8 mouse cellular contexts compared by ENCODE assay signal in the genomic region with DNA sequence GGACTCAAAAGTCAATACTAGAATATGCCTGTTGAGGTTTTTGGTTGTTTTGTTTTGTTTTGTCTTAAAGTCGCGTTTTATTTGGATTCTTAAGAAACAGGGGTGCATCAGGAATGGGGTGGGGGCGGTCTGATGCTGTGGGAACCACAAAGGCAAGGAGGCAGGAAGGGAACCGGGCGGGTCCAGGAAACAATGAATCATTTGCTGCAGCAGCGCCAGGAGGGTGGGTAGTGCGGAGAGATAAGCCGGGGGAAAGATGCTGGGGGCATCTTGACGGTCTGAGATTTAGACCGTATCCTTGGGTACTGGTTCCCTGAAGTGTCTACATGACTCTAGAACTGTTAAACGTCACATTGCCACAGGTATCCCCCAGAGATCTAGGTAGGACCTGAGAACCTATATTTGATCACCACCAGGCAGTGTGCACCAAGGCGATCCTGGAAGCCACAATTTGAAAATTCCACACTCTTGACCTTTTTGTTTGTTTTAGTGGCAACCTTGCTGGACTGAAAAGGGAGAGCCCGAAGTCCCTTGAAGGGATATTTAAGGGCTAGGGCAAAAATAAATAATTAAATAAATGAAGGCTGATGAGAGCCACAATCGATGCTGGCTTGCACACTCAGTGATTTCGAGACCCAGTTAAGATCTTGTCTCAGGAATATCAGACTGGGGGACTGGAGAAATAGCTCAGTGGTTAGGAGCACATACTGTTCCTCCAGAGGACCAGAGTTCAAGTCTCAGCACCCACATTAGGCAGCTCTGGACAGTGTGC. TPM values are rescaled to one million over a fixed set of nuclear protein-coding genes. Genes with fewer than 3 reads are reported as not detected.
DNase-seq lines count a peak whose midpoint lies in the region; ATAC-seq and TF ChIP-seq lines count a peak whose summit lies in the region.

No protein-coding gene starts in this region.

- H3K9ac ChIP-seq in embryonic facial prominence, embryonic 15.5 days, result no peak overlapping the region
- no peak overlapping the region for H3K9ac ChIP-seq in intestine, postnatal 0 days (ENCODE audit: low read depth, low read length)
- no peak overlapping the region for H3K9ac ChIP-seq in forebrain, embryonic 13.5 days
- no peak overlapping the region for H3K9ac ChIP-seq in hindbrain, embryonic 14.5 days
- no peak overlapping the region for H3K9ac ChIP-seq in hindbrain, embryonic 16.5 days (ENCODE audit: low read depth, low read length)

- H3K4me2 ChIP-seq in embryonic facial prominence, embryonic 15.5 days (replicated peaks), result no peak overlapping the region
- peak overlapping the region; percentile 47 for H3K4me2 ChIP-seq in intestine, postnatal 0 days (replicated peaks; ENCODE audit: low read depth)
- H3K4me2 ChIP-seq in forebrain, embryonic 13.5 days, result no peak overlapping the region
- H3K4me2 ChIP-seq in hindbrain, embryonic 14.5 days (replicated peaks), result no peak overlapping the region
- H3K4me2 ChIP-seq in hindbrain, embryonic 16.5 days (ENCODE audit: low read length), result no peak overlapping the region

- 60% methylated on average over 15 of the region's 15 CpGs for WGBS in embryonic facial prominence, embryonic 15.5 days
- WGBS in embryonic facial prominence, embryonic 10.5 days, result 74% methylated on average over 15 of the region's 15 CpGs
- 23% methylated on average over 15 of the region's 15 CpGs for WGBS in intestine, postnatal 0 days
- 75% methylated on average over 15 of the region's 15 CpGs for WGBS in forebrain, embryonic 13.5 days
- 75% methylated on average over 15 of the region's 15 CpGs for WGBS in hindbrain, embryonic 14.5 days
- 81% methylated on average over 15 of the region's 15 CpGs for WGBS in hindbrain, embryonic 16.5 days

- H3K36me3 ChIP-seq in embryonic facial prominence, embryonic 15.5 days, result no peaks in the 10 kb centered on the region
- no peaks in the 10 kb centered on the region for H3K36me3 ChIP-seq in embryonic facial prominence, embryonic 10.5 days (replicated peaks)
- 0 out of 2 replicates have a peak, but pooled peaks cover 6% of the 10 kb centered on the region for H3K36me3 ChIP-seq in intestine, postnatal 0 days (ENCODE audit: control insufficient read depth, insufficient read depth)
- peaks cover 9% of the 10 kb centered on the region; the same call in 1 of the 2 replicates for H3K36me3 ChIP-seq in forebrain, embryonic 13.5 days (ENCODE audit: poor library complexity, severe bottlenecking)
- H3K36me3 ChIP-seq in hindbrain, embryonic 14.5 days (replicated peaks; ENCODE audit: control insufficient read depth, insufficient read depth), result no peaks in the 10 kb centered on the region
- no peaks in the 10 kb centered on the region for H3K36me3 ChIP-seq in hindbrain, embryonic 16.5 days (ENCODE audit: control insufficient read depth, insufficient read depth, low read length)

- DNase-seq in embryonic facial prominence, embryonic 10.5 days (ENCODE audit: low spot score), result no peak
- DNase-seq in gastrocnemius, postnatal 25 days, result peak; percentile 25
- DNase-seq in lung, postnatal 10 days, result peak; percentile 85
- no peak for DNase-seq in hindbrain, embryonic 14.5 days (ENCODE audit: low spot score)

- no peaks in the 10 kb centered on the region for H3K9me3 ChIP-seq in embryonic facial prominence, embryonic 15.5 days (replicated peaks)
- no peaks in the 10 kb centered on the region for H3K9me3 ChIP-seq in embryonic facial prominence, embryonic 10.5 days
- no peaks in the 10 kb centered on the region for H3K9me3 ChIP-seq in intestine, postnatal 0 days (ENCODE audit: control insufficient read depth)
- no peaks in the 10 kb centered on the region for H3K9me3 ChIP-seq in forebrain, embryonic 13.5 days (replicated peaks)
- H3K9me3 ChIP-seq in hindbrain, embryonic 14.5 days (ENCODE audit: control insufficient read depth, low read length), result no peaks in the 10 kb centered on the region
- H3K9me3 ChIP-seq in hindbrain, embryonic 16.5 days (ENCODE audit: control insufficient read depth, low read length), result no peaks in the 10 kb centered on the region

- H3K27me3 ChIP-seq in embryonic facial prominence, embryonic 15.5 days, result no peaks in the 10 kb centered on the region
- no peaks in the 10 kb centered on the region for H3K27me3 ChIP-seq in embryonic facial prominence, embryonic 10.5 days (replicated peaks; ENCODE audit: low read depth, poor library complexity, severe bottlenecking)
- H3K27me3 ChIP-seq in intestine, postnatal 0 days (replicated peaks; ENCODE audit: control insufficient read depth, insufficient read depth, low read length), result no peaks in the 10 kb centered on the region
- H3K27me3 ChIP-seq in forebrain, embryonic 13.5 days, result no peaks in the 10 kb centered on the region
- H3K27me3 ChIP-seq in hindbrain, embryonic 14.5 days (ENCODE audit: control insufficient read depth, insufficient read depth, low read length), result no peaks in the 10 kb centered on the region
- no peaks in the 10 kb centered on the region for H3K27me3 ChIP-seq in hindbrain, embryonic 16.5 days (replicated peaks; ENCODE audit: control insufficient read depth, insufficient read depth, low read length)

- H3K4me3 ChIP-seq in embryonic facial prominence, embryonic 15.5 days (replicated peaks), result no peak overlapping the region
- H3K4me3 ChIP-seq in embryonic facial prominence, embryonic 10.5 days, result no peak overlapping the region
- H3K4me3 ChIP-seq in intestine, postnatal 0 days (ENCODE audit: low read depth, low read length), result no peak overlapping the region
- H3K4me3 ChIP-seq in forebrain, embryonic 13.5 days, result no peak overlapping the region
- H3K4me3 ChIP-seq in hindbrain, embryonic 14.5 days (replicated peaks; ENCODE audit: low read length), result no peak overlapping the region
- H3K4me3 ChIP-seq in hindbrain, embryonic 16.5 days (ENCODE audit: low read length), result no peak overlapping the region

- H3K27ac ChIP-seq in embryonic facial prominence, embryonic 15.5 days (replicated peaks), result 0 out of 2 replicates have a peak overlapping the region, but pooled peaks have one; percentile 34
- H3K27ac ChIP-seq in embryonic facial prominence, embryonic 10.5 days (replicated peaks), result no peak overlapping the region
- H3K27ac ChIP-seq in intestine, postnatal 0 days (ENCODE audit: low read depth, low read length), result peak overlapping the region; percentile 91
- no peak overlapping the region for H3K27ac ChIP-seq in forebrain, embryonic 13.5 days
- H3K27ac ChIP-seq in hindbrain, embryonic 14.5 days, result no peak overlapping the region
- no peak overlapping the region for H3K27ac ChIP-seq in hindbrain, embryonic 16.5 days (ENCODE audit: low read depth, low read length)

- peaks cover 9% of the 10 kb centered on the region; the same call in 1 of the 2 replicates for H3K4me1 ChIP-seq in embryonic facial prominence, embryonic 15.5 days
- H3K4me1 ChIP-seq in embryonic facial prominence, embryonic 10.5 days, result peaks cover 14% of the 10 kb centered on the region
- peaks cover 14% of the 10 kb centered on the region for H3K4me1 ChIP-seq in intestine, postnatal 0 days (replicated peaks; ENCODE audit: control insufficient read depth, insufficient read depth, low read length)
- peaks cover 13% of the 10 kb centered on the region for H3K4me1 ChIP-seq in forebrain, embryonic 13.5 days
- no peaks in the 10 kb centered on the region for H3K4me1 ChIP-seq in hindbrain, embryonic 14.5 days (replicated peaks; ENCODE audit: control insufficient read depth, insufficient read depth, low read length)
- no peaks in the 10 kb centered on the region for H3K4me1 ChIP-seq in hindbrain, embryonic 16.5 days (ENCODE audit: control insufficient read depth, insufficient read depth, low read depth, low read length)

- TF ChIP-seq CTCF in intestine, postnatal 0 days (IDR thresholded peaks at IDR 0.05; ENCODE audit: low read depth), result no peak

- no peak; the same call in 1 of the 2 replicates for ATAC-seq in embryonic facial prominence, embryonic 15.5 days (ENCODE audit: insufficient number of reproducible peaks, low FRiP score, low TSS enrichment, low read depth)
- ATAC-seq in intestine, postnatal 0 days, result no peak
- ATAC-seq in forebrain, embryonic 13.5 days, result no peak
- no peak for ATAC-seq in hindbrain, embryonic 14.5 days (ENCODE audit: low FRiP score)
- ATAC-seq in hindbrain, embryonic 16.5 days, result no peak

RNA-seq across cellular contexts. Expression of a gene that starts 8.6 kb away (rescaled TPM):
- 87.1 and 90.8 TPM in 2 replicates for polyA plus RNA-seq in embryonic facial prominence, embryonic 15.5 days (2015; fragmentation: Nextera tagmentation; extraction: Ambion mirVana)
- 62.3 and 65.4 TPM in 2 replicates for polyA plus RNA-seq in embryonic facial prominence, embryonic 10.5 days (2016; fragmentation: Nextera tagmentation; extraction: Ambion mirVana)
- total RNA-seq in gastrocnemius, postnatal 25 days (2021), result 10 to 100 TPM; 10.9 to 12.0 TPM
- 64.3 and 78.9 TPM in 2 replicates for polyA plus RNA-seq in intestine, postnatal 0 days (2015; fragmentation: Nextera tagmentation; extraction: Ambion mirVana)
- polyA plus RNA-seq in forebrain, embryonic 13.5 days (2015; fragmentation: Nextera tagmentation; extraction: Ambion mirVana), result 33.5 and 37.5 TPM in 2 replicates
- 11.2 and 14.5 TPM in 2 replicates for polyA plus RNA-seq in hindbrain, embryonic 14.5 days (2014; fragmentation: Nextera tagmentation; extraction: Ambion mirVana)
- 12.9 and 15.3 TPM in 2 replicates for polyA plus RNA-seq in hindbrain, embryonic 16.5 days (2015; fragmentation: Nextera tagmentation; extraction: Ambion mirVana)

Comparison
In these comparisons a context has a peak if more than half of its experiments do, and no peak if none do; other contexts are left out.
1. H3K27ac ChIP-seq: peak in embryonic facial prominence, embryonic 15.5 days (single experiment) and intestine, postnatal 0 days (single experiment); none in embryonic facial prominence, embryonic 10.5 days (single experiment), forebrain, embryonic 13.5 days (single experiment), hindbrain, embryonic 14.5 days (single experiment) and hindbrain, embryonic 16.5 days (single experiment).
2. DNase-seq: peak in gastrocnemius, postnatal 25 days (single experiment) and lung, postnatal 10 days (single experiment); none in embryonic facial prominence, embryonic 10.5 days (single experiment) and hindbrain, embryonic 14.5 days (single experiment).